Mouse (Mus musculus) thymus, adult 2 months (tissue): ENCODE results near the gene Dync1li1.

Experiments
- CTCF ChIP-seq: fragments of 200-500 bp; IDR thresholded peaks from 2 replicates; pipeline ENCODE4 v1.5.1; 2012; ENCODE audit warnings: mild to moderate bottlenecking, control low read depth, low read length, moderate library complexity, borderline replicate concordance; ENCODE audit not compliant: control insufficient read depth, poor library complexity, insufficient read depth; ENCODE audit errors: extremely low read depth
- POLR2A ChIP-seq: fragments of 200-500 bp; IDR thresholded peaks from 2 replicates; pipeline ENCODE4 v1.6.1; 2012; ENCODE audit warnings: mild to moderate bottlenecking, low read length, control low read depth, moderate library complexity; ENCODE audit not compliant: control insufficient read depth, poor library complexity, insufficient read depth; ENCODE audit errors: extremely low read depth

DNA sequence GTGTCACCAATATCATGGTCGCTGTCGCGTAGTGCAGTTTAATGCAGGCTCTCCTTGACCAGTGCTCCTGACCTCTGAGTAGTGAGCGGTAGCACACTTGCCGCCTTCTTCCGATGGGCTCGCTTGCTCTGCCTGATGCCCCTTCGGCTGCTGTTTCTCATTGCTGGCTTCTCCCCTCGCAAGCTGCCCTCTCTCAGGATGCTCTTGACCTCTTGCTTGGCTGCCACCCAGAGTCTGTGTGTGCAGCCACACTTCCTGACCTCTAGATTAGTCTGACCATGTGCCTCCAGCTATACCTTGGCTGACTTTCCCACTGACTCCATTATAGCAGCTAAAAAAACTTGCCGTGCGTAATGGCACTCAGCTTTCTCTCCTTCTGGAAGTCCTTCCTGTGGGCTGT is 47.9 kb downstream of the Dync1li1 start:
- TF ChIP-seq POLR2A, result no peak
- no peak for TF ChIP-seq CTCF
